Mouse (Mus musculus): ENCODE results near the gene Kidins220.

The Kidins220 gene

DNA sequence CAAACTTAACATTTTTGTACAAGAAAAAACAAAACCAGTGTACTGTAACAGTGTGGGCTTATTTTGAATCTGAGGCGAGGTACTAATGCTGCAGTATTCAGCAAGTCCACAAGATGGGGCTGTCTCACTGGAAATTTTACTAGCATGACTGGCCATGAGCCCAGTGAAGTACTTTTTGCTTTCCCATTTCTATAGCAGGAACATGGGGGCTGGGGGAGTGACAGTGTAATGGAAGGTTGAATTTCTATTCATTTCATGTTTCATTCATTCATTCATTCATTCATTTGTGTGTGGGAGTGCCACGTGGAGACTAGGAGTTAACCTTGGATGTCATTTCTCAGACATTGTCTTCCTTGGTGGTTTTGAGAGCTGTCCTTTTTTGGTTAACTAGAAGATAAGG, 52.7 kb downstream of the Kidins220 start:
- peak; percentile 30 for DNase-seq

DNA sequence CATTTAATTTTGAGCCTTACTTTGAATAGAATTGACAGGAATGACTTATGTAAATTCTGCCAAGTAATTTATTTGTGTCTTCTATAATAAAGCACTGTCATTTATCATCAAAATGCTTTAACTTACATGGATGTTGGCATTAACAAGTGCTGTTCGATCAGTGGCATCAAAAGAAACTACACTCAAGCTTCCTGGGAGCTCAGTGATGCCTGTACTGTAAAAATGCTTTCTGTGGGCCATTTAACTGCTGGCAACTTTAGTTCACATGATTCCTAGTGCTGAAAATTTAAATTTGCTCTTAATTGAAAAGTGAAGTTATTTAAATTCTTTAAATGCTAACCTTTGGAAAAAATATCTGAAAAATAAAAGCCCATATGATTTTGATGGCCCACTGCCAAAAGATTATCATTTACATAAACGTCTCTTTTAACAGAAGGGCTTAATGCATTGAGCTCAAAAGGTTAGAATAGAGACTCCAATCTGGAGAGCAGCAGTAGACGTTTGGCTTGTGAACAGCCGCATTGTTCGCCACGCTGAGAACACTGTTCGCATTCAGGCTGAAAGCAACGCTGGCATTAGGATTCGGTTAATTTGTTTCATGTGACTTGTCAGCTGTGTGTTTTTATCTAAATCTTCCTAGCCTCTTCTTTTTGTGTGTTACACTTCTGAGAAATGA, 59.1 kb downstream of the Kidins220 start:
- DNase-seq: no peak

DNA sequence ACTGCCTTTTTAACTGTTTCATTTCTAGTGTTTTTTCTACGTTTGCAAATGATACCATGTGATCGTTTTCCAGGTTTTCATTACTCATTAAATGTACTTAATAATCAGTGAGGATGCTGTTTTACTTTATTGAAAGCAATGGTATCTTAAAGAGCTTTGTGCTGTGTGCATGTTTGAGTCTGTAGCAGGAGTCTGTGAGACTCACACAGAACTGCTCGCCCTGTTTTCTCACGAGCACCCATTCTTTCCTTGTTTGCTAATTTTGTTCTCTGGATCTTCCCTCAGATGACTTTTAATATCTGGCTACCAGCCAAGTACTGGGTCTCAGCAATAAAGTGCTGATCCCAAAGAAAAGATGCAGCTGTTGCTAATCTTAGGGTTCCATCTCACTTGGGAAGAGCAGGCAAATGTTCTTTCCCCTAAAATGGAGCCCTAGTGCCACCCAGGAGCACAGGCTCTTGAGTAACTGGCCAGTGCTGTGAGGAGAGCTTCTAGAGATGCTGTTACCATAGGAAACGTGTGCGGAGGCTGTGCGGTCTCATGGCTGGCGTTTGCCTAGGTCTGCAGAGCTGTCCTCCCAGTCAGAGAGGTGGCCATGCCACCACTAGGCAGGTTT, 59.7 kb downstream of the Kidins220 start:
- DNase-seq: no peak

DNA sequence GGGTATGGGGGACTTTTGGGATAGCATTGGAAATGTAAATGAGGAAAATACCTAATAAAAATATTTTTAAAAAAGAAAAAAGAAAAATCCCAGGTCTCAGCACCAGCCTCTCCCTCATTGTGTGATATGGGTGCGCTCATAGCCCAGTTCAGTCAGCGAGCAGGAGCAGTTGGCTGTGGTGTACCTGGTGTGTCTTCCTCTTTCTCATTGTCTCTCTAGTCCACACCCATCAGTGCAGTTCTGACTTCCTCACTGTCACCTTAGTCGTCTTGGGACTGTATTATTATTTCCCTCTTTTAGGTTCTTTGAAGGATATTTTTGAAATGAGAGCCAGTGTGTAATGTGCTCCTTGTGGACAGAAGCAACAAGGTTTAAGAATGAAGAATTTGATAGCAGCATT, 61.3 kb downstream of the Kidins220 start:
- DNase-seq: no peak

DNA sequence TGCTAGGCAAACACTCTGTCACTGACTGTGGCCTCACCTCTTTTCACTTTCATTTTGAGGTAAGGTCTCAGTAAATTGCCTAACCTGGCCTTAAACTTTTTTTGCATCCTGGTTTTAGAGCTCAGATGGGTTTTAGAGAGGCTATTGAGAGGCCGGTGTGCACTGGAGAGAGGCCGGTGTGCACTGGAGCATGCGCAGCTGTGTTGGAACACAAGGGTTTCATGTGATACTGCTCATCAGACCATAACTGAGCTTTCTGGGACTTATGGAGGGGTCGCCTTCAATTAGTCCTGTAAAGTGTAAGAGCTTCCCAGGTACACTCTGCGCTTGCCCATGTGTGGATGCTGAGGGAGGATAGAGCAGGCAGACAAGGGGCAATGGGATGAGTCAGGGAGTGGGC, 62.5 kb downstream of the Kidins220 start:
- no peak for DNase-seq

DNA sequence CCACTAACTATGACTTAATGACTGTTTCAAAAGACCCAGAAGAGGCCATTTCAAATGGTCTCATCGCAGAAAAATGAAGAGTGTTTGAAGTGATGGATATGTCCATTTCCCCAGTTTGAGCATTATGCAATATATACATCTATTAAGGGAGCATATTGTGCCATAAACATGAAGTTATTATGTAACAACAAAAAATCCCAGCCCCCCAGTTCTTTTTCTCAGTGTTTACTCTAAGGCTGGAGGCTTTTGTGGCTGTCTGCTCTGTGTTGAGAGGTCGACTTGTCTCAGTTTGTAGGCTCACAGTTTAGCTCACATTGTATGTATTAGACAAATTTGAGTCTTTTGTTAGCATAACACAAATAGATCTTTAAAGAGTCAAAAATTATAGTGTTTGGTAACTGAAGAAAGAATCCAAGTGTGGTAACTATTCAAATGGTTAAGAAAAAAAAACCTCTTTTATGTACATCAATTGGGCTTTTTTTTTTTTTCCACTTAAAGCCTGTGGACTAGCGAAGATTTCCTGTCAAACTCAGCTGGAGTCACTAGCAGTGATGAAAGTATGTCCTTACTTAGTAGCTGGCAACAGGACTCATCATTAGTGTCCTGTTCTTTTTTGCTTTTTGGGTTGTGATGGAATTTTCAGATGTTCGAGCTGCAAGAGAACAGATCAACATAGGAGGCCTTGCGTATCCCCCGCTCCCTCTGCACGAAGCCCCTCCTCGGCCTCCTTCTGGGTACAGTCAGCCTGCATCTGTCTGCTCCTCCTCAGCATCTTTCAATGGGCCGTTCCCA, 63.2 kb downstream of the Kidins220 start:
- no peak for DNase-seq

DNA sequence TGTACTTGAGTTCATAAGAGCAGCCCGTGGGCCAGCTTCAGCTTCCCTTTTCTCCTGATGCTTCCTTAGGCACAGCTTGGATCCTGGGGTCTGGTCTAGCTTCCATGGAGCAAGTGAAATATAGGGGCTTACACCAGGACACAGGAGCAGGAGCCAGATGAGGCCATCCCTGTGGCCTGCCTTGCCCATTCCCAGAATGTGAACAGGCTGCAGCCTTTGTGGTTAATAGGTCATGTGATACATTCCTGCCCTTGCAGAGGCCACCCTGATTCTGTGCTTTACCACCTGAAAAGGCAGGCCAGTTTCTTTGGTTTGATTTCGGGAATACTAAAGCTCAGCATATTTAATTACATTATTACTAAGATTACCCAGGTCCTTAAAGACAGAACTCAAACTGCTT, 69.3 kb downstream of the Kidins220 start:
- DNase-seq: no peak

DNA sequence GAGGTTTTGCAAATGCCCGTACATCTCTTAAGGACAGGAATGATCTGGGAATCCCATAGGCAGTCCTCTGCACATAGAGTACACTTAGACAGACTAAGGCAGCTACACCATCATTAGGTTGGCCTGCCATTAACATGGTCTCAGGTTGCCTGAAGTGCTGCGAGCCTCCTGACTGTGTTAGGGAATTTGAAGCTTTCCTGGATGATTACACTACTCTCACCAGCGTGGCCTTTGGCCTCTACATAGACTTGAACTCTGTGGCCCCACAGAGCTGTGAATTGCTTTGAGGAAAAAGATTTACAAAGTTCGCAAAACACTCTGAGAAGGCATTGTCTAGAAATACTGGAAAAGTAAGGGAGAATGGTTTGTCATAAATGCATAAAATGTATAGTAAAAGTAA, 69.9 kb downstream of the Kidins220 start:
- no peak for DNase-seq

DNA sequence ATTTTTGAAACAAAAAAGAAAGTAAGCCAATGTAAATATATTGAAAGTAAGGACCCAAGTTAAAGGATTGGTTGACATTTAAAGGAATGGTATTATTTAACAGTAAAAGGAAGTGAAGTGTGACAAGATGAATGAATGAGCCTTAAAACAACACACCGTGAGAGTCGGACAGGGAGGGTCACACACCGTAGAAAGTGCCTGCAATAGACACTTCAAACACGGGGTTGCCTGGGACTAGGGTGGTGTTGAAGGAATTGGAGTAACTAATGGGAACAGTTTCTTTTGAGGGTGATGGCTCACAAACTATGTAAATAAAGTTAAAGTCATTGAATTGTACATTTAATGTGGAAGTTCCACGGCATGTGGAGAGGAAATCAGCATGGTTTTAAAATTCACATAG, 74.5 kb downstream of the Kidins220 start:
- no peak for DNase-seq

DNA sequence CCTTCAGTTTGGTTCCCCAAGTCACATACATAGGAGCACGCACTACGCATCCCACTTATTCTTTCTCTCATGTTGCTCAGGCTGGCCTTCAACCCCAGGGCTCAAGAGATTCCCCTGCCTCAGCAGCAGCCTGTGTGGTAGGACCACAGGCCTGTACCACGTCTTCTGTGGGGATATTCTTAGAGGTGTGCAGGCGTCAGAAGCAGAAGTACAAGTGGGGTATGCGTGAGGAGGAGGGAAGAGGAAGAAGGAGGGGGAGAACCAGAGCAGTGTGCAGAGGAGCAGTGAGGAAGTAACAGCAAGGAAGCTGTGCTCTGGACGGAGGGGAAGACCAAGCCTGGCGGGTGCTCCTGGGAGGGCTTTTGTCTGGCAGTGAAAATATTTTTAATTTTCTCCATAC, 79.8 kb downstream of the Kidins220 start:
- no peak for DNase-seq

DNA sequence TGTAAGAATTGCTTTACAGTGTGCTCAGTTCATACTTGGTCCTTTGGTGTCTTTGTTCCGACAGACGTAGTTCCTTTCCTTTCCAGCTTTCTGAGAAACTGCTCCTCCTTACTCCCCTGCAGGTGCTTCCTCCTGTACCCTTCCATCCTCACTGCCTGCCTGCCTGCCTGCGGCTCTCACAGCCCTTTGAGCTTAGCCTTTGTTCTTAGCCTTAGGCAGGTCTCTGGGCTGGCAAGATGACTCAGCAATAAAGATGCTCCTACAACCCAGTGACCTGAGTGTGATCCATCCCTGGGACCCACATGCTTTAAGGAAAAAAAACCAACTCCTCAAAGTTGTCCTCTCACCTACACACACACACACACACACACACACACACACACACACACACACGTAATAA, 80.2 kb downstream of the Kidins220 start:
- DNase-seq: no peak

DNA sequence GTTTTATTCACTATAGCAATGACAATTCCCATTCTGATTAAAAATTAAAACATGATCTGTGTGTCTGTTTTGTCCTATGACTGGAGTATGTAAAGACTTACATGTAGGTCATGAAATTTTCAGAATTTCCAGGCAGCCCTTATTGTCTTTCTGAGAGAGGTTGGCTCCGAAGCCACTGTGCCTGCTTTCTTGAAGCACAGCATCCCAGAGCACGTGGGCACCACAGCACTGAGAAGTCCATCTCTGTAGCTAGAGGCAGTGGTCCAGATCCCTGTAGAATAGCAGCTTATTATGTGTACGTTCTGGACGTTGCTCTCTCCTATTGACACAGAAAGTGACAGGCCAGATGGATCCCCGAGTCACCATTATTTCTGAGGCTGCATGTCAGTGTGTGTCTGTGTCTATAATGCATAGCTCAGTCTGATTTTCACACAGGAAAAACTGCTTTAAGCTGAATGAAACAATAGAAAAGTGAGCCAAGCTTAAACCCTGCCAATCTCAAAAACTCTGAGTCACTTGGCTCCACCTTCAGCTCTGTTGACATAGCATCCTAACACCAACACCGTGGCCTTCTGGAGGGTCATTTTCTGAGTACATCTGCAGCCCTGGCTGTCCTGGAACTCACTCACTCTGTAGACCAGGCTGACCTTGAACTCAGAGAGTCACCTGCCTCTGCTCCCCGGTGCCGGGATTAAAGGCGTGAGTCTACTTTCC, 84.9 kb downstream of the Kidins220 start:
- DNase-seq: no peak

DNA sequence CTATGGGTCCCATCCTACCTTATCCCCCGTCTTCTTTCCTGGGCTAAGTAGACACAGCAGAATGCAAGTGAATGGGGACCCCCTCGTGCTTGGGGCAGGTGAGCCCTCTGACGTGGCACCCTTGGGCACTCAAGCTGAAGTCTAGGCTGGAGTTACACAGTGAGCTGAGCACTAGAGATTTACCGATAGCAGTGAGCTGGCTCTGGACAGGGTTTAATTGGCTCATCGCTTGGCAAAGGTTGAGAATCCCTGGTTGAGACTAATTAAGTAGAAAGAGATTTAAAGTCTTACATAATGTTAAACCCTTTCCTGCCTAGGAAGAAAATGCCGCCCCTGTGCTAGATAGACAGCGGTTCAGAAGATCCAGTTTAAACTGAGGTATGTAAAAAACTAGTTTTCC, 86.2 kb downstream of the Kidins220 start:
- no peak for DNase-seq

DNA sequence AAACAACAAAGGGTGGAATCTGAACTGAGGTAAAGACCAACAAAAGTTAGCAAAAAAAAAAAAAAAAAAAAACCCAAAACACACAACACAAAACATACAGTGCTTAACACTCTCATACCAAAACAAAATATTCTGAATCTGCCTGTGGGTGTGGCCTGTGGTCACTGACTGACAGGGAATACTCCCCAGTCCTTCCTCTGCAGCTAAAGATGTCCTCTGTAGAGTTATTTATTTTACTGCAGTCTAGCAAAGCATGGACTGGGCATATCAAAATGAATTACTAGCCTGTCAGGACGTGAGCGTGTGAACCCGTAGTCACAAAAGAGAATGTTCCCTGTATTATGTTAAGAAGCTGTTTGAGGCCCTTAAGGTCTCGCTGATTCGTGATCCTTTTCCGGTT, 87.5 kb downstream of the Kidins220 start:
- no peak for DNase-seq

DNA sequence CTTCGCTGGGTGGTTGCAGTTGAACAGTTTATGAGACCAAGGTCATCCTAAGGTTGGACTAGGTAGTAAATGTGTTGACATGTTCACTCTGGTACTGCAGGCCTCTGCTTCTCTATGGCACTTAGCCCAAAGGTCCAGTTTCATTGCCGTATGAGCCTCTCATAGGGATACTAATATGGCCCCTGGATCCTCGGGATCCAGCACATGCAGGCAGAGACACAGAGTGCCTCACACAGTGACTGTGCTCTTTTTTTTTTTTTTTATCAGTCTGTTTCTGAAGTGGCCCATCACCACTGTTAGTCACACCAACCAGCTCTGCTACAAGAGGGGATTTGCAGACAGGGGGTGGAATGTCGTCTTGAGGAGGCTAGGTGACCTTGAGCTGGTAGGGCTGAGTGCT, 98.6 kb downstream of the Kidins220 start:
- no peak for DNase-seq

DNA sequence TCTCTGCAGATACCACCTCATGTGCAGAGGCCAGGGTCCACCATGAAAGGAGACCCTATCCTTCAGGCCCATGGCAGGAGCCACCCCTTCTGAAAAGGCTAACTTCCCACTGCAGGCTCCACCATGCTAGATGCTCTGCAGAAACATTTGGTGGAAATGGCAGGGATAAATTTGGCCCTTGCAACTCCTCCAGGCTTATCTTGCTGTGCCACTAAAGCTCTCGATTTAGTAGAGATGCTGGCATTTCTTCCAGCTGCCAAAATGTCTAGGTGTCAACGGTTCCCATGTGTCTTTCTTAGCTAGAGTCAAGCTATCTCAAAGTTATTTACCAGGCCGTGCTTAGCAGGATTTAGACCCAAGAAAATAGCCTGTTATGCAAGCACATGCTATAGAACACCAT, 99.6 kb downstream of the Kidins220 start:
- DNase-seq: no peak

DNA sequence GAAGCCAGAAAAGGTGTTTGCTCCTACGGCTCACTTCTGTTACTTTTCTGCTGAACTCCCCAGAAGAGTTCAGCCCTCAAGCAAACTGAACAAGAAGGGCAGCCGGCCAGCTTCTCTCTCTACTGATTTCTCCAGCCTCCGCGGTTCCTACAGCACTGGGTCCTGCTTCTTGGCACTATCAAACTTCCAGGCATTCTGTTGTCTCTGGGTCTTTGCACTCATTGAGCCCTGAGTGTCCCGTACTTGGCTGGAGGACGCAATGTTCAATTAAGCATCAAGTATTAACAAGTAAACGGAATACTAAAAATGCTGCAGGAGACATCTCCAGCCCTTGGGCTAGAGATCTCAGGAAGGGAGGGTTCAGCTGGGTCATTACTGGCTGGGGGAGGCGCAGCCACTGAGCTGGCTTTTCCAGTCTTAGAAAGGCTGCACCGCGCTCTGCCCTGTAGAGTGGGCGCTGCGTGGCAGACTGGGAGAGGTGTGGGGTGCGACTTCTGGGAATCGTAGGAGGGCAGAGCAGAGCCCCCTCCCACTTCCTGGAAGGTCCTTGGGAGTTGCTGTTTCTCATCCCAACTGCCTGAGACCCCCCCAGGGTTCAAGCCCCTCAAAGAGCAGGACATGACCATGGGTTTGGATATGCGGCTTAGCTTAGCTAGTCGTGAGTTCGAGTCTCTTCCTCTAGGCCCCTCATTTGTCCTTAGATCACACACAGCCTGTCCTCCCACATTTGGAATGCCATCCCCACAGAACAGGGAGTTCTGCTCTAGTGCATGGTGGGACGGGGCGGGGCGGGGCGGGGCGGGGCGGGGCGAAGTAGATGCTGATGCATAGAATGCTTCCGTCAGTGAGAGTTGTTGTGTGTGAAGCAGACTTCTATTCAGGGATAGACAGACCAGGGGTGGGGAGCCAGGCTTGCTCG, 108.8 kb downstream of the Kidins220 start:
- no peak for DNase-seq

DNA sequence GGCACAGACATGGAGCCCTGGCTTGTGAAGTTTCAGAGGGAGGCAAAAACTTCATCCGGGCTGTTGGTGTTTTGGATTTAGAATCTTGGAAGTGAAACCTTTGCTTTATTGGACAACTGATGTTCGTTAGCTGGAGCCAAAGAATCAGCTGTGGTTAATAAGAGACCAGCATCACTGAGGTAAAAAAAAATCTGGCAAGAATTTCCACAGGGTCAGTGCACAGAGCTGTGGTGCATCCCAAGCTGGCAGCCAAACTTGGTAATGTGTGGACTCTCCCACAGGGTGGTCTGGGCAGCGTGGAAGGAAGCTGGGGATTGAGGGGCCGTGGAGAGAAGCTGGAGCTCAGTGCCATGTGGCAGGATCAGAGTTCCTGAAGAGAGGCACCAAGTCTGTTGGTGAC, 112.2 kb downstream of the Kidins220 start:
- DNase-seq: no peak

DNA sequence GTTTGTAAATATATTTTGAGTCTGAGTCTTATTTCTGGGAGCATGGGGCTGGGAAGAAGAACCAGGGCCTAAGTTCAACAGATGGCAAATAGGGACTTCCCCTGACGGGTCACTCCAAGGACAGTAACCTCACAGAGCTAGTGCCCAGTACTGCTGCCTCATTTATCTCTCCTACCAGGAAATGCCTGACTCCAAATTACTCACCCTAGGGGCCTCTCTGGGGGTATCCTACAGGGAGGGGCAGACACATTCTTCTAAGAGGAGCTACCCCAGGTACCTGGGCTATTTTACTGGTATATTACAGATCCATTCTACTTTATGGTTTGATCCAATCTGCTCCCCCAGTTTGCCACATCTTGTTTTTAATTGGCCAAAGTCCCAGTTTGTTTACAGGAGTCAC, 114.7 kb downstream of the Kidins220 start:
- DNase-seq: no peak

DNA sequence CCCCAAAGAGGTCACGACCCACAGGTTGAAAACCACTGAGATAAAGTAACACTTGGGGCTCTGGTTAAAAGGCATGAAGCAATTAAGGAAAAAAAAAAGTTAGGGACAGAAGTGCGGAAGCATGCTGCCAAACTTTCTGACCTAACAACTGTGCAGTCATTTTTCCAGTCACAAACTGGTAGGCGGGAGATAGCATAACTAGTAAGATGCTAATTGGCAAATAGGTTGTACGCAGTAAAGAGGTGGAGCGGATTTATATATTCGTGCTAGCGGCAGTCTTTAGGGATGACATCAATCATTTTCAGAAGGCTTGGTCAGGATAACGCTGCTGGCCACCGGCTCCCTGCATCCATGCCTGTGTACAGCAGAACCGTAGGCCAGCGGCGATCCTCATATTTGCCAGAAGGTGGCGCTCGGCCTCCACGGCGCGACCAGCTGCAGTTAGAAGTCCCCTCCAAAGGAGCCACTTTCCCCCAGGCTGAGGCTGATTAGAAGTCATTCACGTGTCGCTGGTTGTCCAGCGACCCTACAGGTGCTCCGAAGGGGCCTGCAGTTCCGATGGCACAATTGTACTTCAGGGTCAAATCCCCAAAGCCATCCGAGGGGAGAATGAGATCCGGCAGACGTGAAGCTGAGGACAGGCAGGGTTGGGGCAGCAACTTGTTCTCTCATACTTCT, 117.4 kb downstream of the Kidins220 start:
- DNase-seq: peak; percentile 76

DNA sequence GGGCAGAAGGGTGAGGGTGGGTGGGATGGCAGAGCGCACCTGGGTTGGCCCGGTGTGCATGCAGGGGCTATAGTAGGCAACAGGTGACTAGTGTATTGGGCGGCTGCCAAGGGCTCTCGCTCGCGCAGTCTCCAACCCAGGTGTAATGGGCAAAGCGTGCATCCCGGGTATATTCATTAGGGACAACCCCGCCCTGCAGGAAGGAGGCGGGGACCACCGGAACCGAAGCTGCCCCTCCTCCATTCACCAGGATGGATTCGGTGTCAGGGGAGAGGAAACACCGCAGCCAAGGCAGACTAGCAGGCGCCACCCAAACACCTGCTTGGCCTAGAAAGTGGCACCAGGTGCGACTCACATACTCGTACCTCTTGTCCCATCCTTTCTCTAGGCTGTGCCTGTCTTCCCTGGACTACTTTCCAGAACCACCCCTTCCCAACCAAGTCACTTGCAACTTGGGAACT, 118.1 kb downstream of the Kidins220 start:
- DNase-seq: peak; percentile 56

Data from liver (tissue).